Mouse (Mus musculus): Measurements from ENCODE around the gene Best2. TPM values are rescaled to one million over a fixed set of nuclear protein-coding genes. Genes with fewer than 3 reads are reported as not detected.

Best2 gene
- polyA plus RNA-seq, 1 experiment from 2014 or later = not detected

DNA sequence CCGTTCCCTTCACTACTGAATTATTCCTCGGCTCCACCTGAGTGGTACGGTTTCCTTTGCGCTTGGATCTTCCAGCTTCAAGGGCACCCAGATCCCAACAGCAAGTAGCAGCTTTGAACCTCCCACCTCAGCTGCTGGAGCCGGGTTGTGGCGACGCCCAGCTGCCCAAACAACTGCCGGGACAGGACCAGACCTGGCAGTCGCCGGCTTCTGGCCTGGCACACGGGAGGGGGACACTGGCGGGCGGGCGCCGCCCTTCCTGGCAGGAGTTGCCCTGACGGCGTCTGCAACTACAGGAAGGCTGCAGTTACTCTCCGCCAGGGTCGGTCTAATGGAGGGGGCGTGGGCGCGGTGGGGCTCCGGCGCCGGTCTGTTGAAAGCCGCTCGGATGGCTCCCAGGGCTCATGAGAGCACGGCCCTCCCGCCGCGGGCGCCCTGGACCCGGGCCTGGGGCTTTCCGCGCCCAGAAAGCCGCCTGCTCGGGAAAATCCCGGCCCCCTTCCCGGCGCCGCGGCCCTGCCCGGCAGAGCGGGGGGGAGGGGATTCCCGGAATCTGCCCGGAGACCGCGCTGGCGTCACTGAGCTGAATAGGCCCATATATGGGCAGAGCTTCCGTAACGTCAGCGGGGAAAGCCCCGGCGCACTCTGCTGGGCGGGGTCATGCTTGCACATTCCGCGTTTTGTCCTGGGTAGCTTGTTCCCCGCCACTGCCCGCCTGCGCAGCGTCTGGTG lies 38.1 kb downstream of the Best2 start:
- peak overlapping the region; percentile 96 for H3K4me2 ChIP-seq (ENCODE audit: low read length)
- no peaks in the 10 kb centered on the region for H3K9me3 ChIP-seq (ENCODE audit: control insufficient read depth, low read length)
- peak overlapping the region; percentile 83 for H3K9ac ChIP-seq (ENCODE audit: low read length)
- peak; percentile 81 for ATAC-seq (ENCODE audit: insufficient number of reproducible peaks, insufficient read depth, low FRiP score, low read depth)
- peaks cover 40% of the 10 kb centered on the region for H3K36me3 ChIP-seq (ENCODE audit: control insufficient read depth, insufficient read depth, low read length)
- H3K4me1 ChIP-seq (ENCODE audit: control insufficient read depth in 2 of 2, insufficient read depth in 2 of 2, low read length in 2 of 2) = peaks cover 26 to 48% of the 10 kb centered on the region in 2 experiments
- no peaks in the 10 kb centered on the region for H3K27me3 ChIP-seq (ENCODE audit: control insufficient read depth, insufficient read depth, low read length)
- peak overlapping the region; percentile 62 to 66 for H3K4me3 ChIP-seq (ENCODE audit: control insufficient read depth in 1 of 2, insufficient read depth in 1 of 2, low read depth in 1 of 2, low read length in 2 of 2)
- under 1% methylated on average over 56 of the region's 61 CpGs for WGBS
- peak overlapping the region; percentile 63 to 89 for H3K27ac ChIP-seq (replicated peaks in 1 of 2; ENCODE audit: control insufficient read depth in 1 of 2, insufficient read depth in 1 of 2, low read depth in 2 of 2, low read length in 2 of 2)

DNA sequence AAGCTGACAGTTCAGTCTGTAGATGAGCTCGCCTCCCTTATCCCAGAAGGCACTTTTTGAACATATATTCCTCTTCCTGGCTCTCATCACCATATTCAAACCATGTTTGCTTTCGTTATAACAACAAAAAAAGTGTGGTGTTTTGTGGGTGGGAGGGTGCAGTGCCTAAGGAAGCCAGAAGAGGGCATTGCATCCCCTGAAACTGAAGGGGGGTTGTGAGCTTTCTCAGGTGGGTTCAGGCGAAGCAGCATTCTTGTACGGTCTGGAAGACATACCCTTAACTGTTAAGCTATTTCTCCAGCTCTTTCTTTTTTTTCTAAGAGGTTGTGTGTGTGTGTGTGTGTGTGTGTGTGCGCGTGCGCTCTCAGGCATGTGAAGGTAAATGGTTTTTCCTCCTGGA lies 38.9 kb downstream of the Best2 start:
- peaks cover 47% of the 10 kb centered on the region for H3K36me3 ChIP-seq (ENCODE audit: control insufficient read depth, insufficient read depth, low read length)
- H3K9me3 ChIP-seq (ENCODE audit: control insufficient read depth, low read length) = no peaks in the 10 kb centered on the region
- peak overlapping the region in 1 of 2 experiments; percentile 62; a peak in 1 of 4 replicates for H3K4me3 ChIP-seq (ENCODE audit: control insufficient read depth in 1 of 2, insufficient read depth in 1 of 2, low read depth in 1 of 2, low read length in 2 of 2)
- no peak for ATAC-seq (ENCODE audit: insufficient number of reproducible peaks, insufficient read depth, low FRiP score, low read depth)
- WGBS = 43% methylated on average over 7 of the region's 7 CpGs
- peak overlapping the region; percentile 96 for H3K4me2 ChIP-seq (ENCODE audit: low read length)
- peaks cover 27 to 48% of the 10 kb centered on the region in 2 experiments for H3K4me1 ChIP-seq (ENCODE audit: control insufficient read depth in 2 of 2, insufficient read depth in 2 of 2, low read length in 2 of 2)
- peak overlapping the region; percentile 6 to 89; a peak in 3 of 4 replicates for H3K27ac ChIP-seq (replicated peaks in 1 of 2; ENCODE audit: control insufficient read depth in 1 of 2, insufficient read depth in 1 of 2, low read depth in 2 of 2, low read length in 2 of 2)
- H3K9ac ChIP-seq (ENCODE audit: low read length) = peak overlapping the region; percentile 83; the same call in 1 of the 2 replicates
- no peaks in the 10 kb centered on the region for H3K27me3 ChIP-seq (ENCODE audit: control insufficient read depth, insufficient read depth, low read length)

DNA sequence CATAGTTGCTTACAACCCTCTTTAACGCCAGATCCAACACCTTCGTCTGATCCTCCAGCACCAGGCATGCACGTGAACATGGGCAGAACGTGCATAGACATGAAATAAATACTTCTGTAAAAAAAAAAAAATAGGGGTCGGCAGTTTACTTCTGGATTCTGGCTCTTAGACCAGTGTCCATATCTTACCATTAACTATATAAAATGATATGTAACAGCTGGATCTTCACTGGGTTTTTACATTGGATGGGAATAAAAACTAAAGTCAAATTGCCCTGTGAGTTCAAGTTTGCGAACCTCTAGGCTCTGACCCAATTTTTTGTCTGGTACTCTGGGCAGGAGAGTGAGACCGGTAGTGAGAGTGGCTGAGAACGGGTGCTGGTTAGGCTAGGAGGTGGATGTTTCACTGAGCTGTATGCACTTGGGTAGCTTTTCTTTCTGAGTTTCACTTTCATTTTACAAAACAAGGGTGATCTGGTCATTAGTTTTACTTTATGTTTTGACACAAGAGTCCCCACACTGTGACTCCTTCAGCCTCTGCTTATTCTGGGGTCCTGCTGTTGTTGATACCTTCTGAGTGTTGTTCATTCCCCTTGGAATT lies 39.7 kb downstream of the Best2 start:
- Histone ChIP-seq H3K4me1 (ENCODE audit: control insufficient read depth in 2 of 2, insufficient read depth in 2 of 2, low read length in 2 of 2) (peaks cover 25 to 44% of the 10 kb centered on the region in 2 experiments), H3K9me3 (ENCODE audit: control insufficient read depth, low read length) (no peaks in the 10 kb centered on the region)
- 79% methylated on average over 8 of the region's 8 CpGs for WGBS

DNA sequence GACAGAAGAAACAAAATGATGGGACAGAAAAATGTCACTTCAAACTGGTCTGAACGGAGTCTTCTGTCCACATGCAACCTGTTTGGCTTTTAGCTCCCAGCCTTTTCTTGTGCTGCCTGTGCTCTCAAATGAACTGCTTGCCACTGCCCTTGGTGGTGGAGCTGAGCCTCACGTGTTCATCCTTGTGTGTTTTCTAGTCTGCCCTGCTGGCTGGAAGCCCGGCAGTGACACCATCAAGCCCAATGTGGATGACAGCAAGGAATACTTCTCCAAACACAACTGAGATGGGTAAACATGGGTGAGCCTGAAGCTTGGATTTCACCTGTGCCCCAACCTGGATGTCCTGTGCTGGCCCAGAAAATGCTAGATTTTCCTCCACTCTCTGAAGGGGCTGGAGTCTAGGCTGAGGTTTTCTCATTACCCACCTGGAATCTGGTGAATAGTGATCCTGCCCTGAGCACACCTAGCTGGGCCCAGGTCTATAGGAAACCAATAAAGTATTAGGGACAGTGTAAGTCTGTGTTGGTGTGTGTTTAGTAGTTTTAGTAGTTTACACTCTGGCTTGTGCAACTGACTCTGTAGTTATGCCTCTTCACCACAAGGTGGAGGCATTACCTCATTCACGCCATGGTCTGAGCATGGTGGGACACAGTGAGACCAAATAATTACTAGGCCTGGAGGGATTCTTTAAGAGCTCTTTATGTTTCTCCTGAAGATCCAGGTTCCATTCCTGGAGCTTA lies 40.4 kb downstream of the Best2 start:
- no peak for ATAC-seq (ENCODE audit: insufficient number of reproducible peaks, insufficient read depth, low FRiP score, low read depth)
- H3K27ac ChIP-seq (replicated peaks in 1 of 2; ENCODE audit: control insufficient read depth in 1 of 2, insufficient read depth in 1 of 2, low read depth in 2 of 2, low read length in 2 of 2) = no peak overlapping the region

More for the DNA sequence above, 39.7 kb downstream of the Best2 start:
- Histone ChIP-seq H3K9ac (ENCODE audit: low read length) (no peak overlapping the region; the same call in 1 of the 2 replicates), H3K4me2 (ENCODE audit: low read length) (no peak overlapping the region), H3K4me3 (ENCODE audit: control insufficient read depth in 1 of 2, insufficient read depth in 1 of 2, low read depth in 1 of 2, low read length in 2 of 2) (no peak overlapping the region), H3K36me3 (ENCODE audit: control insufficient read depth, insufficient read depth, low read length) (peaks cover 47% of the 10 kb centered on the region), H3K27me3 (ENCODE audit: control insufficient read depth, insufficient read depth, low read length) (no peaks in the 10 kb centered on the region), H3K27ac (replicated peaks in 1 of 2; ENCODE audit: control insufficient read depth in 1 of 2, insufficient read depth in 1 of 2, low read depth in 2 of 2, low read length in 2 of 2) (no peak overlapping the region)
- no peak for ATAC-seq (ENCODE audit: insufficient number of reproducible peaks, insufficient read depth, low FRiP score, low read depth)

DNA sequence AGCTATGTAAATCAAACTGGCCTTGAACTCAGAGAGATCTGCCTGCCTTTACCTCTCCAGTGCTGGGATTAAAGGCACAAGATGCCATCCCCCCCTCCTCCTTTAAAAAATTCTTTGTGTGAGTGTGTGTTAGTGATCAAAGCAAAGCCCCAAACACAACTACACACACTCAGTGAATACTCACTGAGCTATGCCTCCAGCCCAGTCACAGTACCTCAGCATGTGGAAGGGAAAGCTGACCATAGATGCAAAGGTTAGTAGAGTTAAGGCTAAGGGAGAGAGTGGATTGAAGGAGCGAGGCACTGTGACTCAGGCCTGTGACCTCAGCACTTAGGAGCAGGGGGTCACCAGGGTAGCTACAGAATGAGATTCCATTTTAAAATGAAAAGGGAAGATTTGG lies 41.3 kb downstream of the Best2 start:
- no peak overlapping the region for H3K4me3 ChIP-seq (ENCODE audit: control insufficient read depth in 1 of 2, insufficient read depth in 1 of 2, low read depth in 1 of 2, low read length in 2 of 2)
- no peaks in the 10 kb centered on the region for H3K9me3 ChIP-seq (ENCODE audit: control insufficient read depth, low read length)
- peaks cover 19 to 44% of the 10 kb centered on the region in 2 experiments for H3K4me1 ChIP-seq (ENCODE audit: control insufficient read depth in 2 of 2, insufficient read depth in 2 of 2, low read length in 2 of 2)
- no peak for ATAC-seq (ENCODE audit: insufficient number of reproducible peaks, insufficient read depth, low FRiP score, low read depth)
- H3K9ac ChIP-seq (ENCODE audit: low read length) = no peak overlapping the region
- no peaks in the 10 kb centered on the region for H3K27me3 ChIP-seq (ENCODE audit: control insufficient read depth, insufficient read depth, low read length)
- peaks cover 47% of the 10 kb centered on the region for H3K36me3 ChIP-seq (ENCODE audit: control insufficient read depth, insufficient read depth, low read length)
- WGBS = 95% methylated on average over 1 of the region's 1 CpGs
- H3K27ac ChIP-seq (replicated peaks in 1 of 2; ENCODE audit: control insufficient read depth in 1 of 2, insufficient read depth in 1 of 2, low read depth in 2 of 2, low read length in 2 of 2) = no peak overlapping the region
- no peak overlapping the region for H3K4me2 ChIP-seq (ENCODE audit: low read length)

More for the DNA sequence above, 40.4 kb downstream of the Best2 start:
- Histone ChIP-seq H3K9me3 (ENCODE audit: control insufficient read depth, low read length) (no peaks in the 10 kb centered on the region), H3K4me2 (ENCODE audit: low read length) (no peak overlapping the region), H3K9ac (ENCODE audit: low read length) (no peak overlapping the region), H3K27me3 (ENCODE audit: control insufficient read depth, insufficient read depth, low read length) (no peaks in the 10 kb centered on the region), H3K4me3 (ENCODE audit: control insufficient read depth in 1 of 2, insufficient read depth in 1 of 2, low read depth in 1 of 2, low read length in 2 of 2) (no peak overlapping the region), H3K36me3 (ENCODE audit: control insufficient read depth, insufficient read depth, low read length) (peaks cover 47% of the 10 kb centered on the region), H3K4me1 (ENCODE audit: control insufficient read depth in 2 of 2, insufficient read depth in 2 of 2, low read length in 2 of 2) (peaks cover 22 to 39% of the 10 kb centered on the region in 2 experiments)
- 65% methylated on average over 4 of the region's 4 CpGs for WGBS

DNA sequence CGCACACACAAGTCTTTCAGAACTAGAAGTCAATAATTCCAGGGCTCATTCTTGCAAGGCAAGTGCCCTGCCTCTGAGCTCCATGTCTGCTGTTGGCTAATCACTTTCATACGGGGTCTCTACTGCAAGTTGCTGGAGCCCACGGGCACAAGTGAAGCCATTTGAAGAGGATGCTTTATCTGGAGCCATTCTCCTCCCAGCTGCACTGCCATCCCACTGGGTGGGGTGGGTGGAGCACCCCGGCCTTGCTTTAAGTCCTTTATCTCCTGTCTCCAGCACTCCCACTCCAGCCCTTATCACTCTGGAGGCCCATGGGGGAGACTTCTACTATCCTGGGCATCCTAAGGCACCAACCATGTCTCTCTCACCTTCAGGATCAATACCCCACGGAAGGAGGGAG lies 43.4 kb downstream of the Best2 start:
- 33% methylated on average over 5 of the region's 5 CpGs for WGBS

DNA sequence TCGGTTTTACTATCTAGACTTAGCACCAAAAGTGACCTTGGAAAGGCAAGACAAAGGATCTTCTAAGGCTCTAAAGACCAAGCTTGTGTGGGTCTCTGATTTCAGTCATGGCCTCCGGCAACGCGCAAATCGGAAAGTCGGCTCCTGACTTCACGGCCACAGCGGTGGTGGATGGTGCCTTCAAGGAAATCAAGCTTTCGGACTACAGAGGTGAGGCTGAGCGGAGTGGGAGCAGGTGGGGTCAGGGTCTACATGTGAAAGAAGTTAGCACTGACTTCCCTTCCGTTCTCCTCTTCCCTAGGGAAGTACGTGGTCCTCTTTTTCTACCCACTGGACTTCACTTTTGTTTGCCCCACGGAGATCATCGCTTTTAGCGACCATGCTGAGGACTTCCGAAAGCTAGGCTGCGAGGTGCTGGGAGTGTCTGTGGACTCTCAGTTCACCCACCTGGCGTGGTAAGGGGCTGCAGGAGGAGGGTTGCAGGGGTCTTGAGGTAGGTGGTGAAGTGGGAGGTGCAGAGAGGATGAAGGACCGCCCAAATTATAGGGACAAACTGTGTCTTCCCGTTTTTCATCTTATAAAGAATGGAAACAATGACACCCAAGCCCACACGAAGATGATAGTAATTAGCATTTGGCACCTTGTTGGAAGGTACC lies 44.1 kb downstream of the Best2 start:
- peak overlapping the region; percentile 83 for H3K9ac ChIP-seq (ENCODE audit: low read length)
- peaks cover 47% of the 10 kb centered on the region for H3K36me3 ChIP-seq (ENCODE audit: control insufficient read depth, insufficient read depth, low read length)
- H3K27me3 ChIP-seq (ENCODE audit: control insufficient read depth, insufficient read depth, low read length) = no peaks in the 10 kb centered on the region
- no peak for ATAC-seq (ENCODE audit: insufficient number of reproducible peaks, insufficient read depth, low FRiP score, low read depth)
- WGBS = 10% methylated on average over 21 of the region's 21 CpGs
- H3K9me3 ChIP-seq (ENCODE audit: control insufficient read depth, low read length) = no peaks in the 10 kb centered on the region
- H3K4me2 ChIP-seq (ENCODE audit: low read length) = peak overlapping the region; percentile 82
- H3K4me3 ChIP-seq (ENCODE audit: control insufficient read depth in 1 of 2, insufficient read depth in 1 of 2, low read depth in 1 of 2, low read length in 2 of 2) = peak overlapping the region; percentile 57 to 70
- H3K27ac ChIP-seq (replicated peaks in 1 of 2; ENCODE audit: control insufficient read depth in 1 of 2, insufficient read depth in 1 of 2, low read depth in 2 of 2, low read length in 2 of 2) = peak overlapping the region; percentile 82 to 90
- peaks cover 15 to 34% of the 10 kb centered on the region in 2 experiments for H3K4me1 ChIP-seq (ENCODE audit: control insufficient read depth in 2 of 2, insufficient read depth in 2 of 2, low read length in 2 of 2)

More for the DNA sequence above, 43.4 kb downstream of the Best2 start:
- Histone ChIP-seq H3K27ac (replicated peaks in 1 of 2; ENCODE audit: control insufficient read depth in 1 of 2, insufficient read depth in 1 of 2, low read depth in 2 of 2, low read length in 2 of 2) (no peak overlapping the region), H3K27me3 (ENCODE audit: control insufficient read depth, insufficient read depth, low read length) (no peaks in the 10 kb centered on the region), H3K4me2 (ENCODE audit: low read length) (peak overlapping the region; percentile 82), H3K9me3 (ENCODE audit: control insufficient read depth, low read length) (no peaks in the 10 kb centered on the region), H3K9ac (ENCODE audit: low read length) (peak overlapping the region; percentile 83), H3K4me1 (ENCODE audit: control insufficient read depth in 2 of 2, insufficient read depth in 2 of 2, low read length in 2 of 2) (peaks cover 13 to 38% of the 10 kb centered on the region in 2 experiments), H3K4me3 (ENCODE audit: control insufficient read depth in 1 of 2, insufficient read depth in 1 of 2, low read depth in 1 of 2, low read length in 2 of 2) (peak overlapping the region; percentile 57 to 70), H3K36me3 (ENCODE audit: control insufficient read depth, insufficient read depth, low read length) (peaks cover 47% of the 10 kb centered on the region)
- ATAC-seq (ENCODE audit: insufficient number of reproducible peaks, insufficient read depth, low FRiP score, low read depth) = no peak
